Mouse (Mus musculus) forebrain, embryonic 11.5 days (tissue): ENCODE results near the gene Gm13276. TPM values are rescaled to one million over a fixed set of nuclear protein-coding genes. Genes with fewer than 3 reads are reported as not detected.
"Not testable (repeated sequence)": the region's sequence is repeated elsewhere in the genome, so short reads cannot be mapped to it uniquely, and the experiment has no call there.

ENCODE experiments used
- ATAC-seq: fragments of 200-750 bp; cut with Nextera tagmentation; replicated peaks from 2 replicates; pipeline ENCODE4 v1.8.0; 2017; ENCODE audit warnings: moderate TSS enrichment; ENCODE audit not compliant: low FRiP score
- DNase-seq: peaks from one replicate; pipeline ENCODE4 v3.0.0-alpha.2; 2017; ENCODE audit warnings: low spot score
- H3K27ac ChIP-seq: fragments of 300-500 bp; sonication (generic); 2 replicates; pipeline ENCODE4 v1.5.1; 2014; ENCODE audit warnings: low read depth, low read length
- H3K27me3 ChIP-seq: fragments of 300-500 bp; sonication (generic); 2 replicates; pipeline ENCODE4 v1.6.1; 2014; ENCODE audit warnings: mild to moderate bottlenecking, low read length, mixed read lengths; ENCODE audit not compliant: control insufficient read depth, insufficient read depth
- H3K36me3 ChIP-seq: fragments of 300-500 bp; sonication (generic); 2 replicates; pipeline ENCODE4 v1.6.1; 2014; ENCODE audit warnings: mild to moderate bottlenecking, low read length, moderate library complexity, mixed read lengths; ENCODE audit not compliant: control insufficient read depth, insufficient read depth
- H3K4me1 ChIP-seq: fragments of 300-500 bp; sonication (generic); replicated peaks from 2 replicates; pipeline ENCODE4 v1.6.1; 2014; ENCODE audit warnings: low read length, mixed read lengths; ENCODE audit not compliant: control insufficient read depth, insufficient read depth
- H3K4me2 ChIP-seq: fragments of 300-500 bp; sonication (generic); 2 replicates; pipeline ENCODE4 v1.6.1; 2014; ENCODE audit warnings: low read depth, mild to moderate bottlenecking, low read length, moderate library complexity, mixed read lengths; ENCODE audit not compliant: severe bottlenecking
- H3K4me3 ChIP-seq: fragments of 300-500 bp; sonication (generic); 2 replicates; pipeline ENCODE4 v1.5.1; 2014; ENCODE audit warnings: low read depth, low read length
- H3K9ac ChIP-seq: fragments of 300-500 bp; sonication (generic); 2 replicates; pipeline ENCODE4 v1.6.1; 2014; ENCODE audit warnings: low read length
- H3K9me3 ChIP-seq: fragments of 300-500 bp; sonication (generic); 2 replicates; pipeline ENCODE4 v1.6.1; 2016; ENCODE audit warnings: low read length, mixed read lengths; ENCODE audit not compliant: control insufficient read depth
- WGBS: fragments of 180-500 bp; shearing (Covaris S2); extraction: QIAGEN DNeasy Blood & Tissue Kit; methylation state at CpG from one replicate; pipeline ENCODE4 v1.1.7; 2014; 5-methylcytosine and 5-hydroxymethylcytosine counted together
- polyA plus RNA-seq: library from polyadenylated mRNA; unstranded; fragments of >200 nt; fragmentation: Nextera tagmentation; extraction: Ambion mirVana; gene quantifications from 2 replicates; pipeline ENCODE4 v1.2.1, GENCODE M21; 2014

The Gm13276 gene
- polyA plus RNA-seq, 1 experiment from 2014 or later, result not detected

- not testable (repeated sequence) for H3K36me3 ChIP-seq, H3K4me1 ChIP-seq, H3K27me3 ChIP-seq, ATAC-seq, H3K9me3 ChIP-seq
- 12% methylated on average over 28 of the region's 31 CpGs for WGBS
- DNase-seq, result peak; percentile 56
- peak overlapping the region; percentile 65 for H3K4me2 ChIP-seq
- peak overlapping the region; percentile 35 for H3K4me3 ChIP-seq
- H3K9ac ChIP-seq, result peak overlapping the region; percentile 60
- peak overlapping the region; percentile 41; the same call in 1 of the 2 replicates for H3K27ac ChIP-seq
Measured at GRCm38 (mm10) chr4:88756581-88757513, 28.7 kb upstream of the Gm13276 start.

GRCm38 (mm10) chr4:88757628-88758031 lies 27.9 kb upstream of the Gm13276 start:
- 0% methylated on average over 16 of the region's 21 CpGs for WGBS
- H3K4me1 ChIP-seq, H3K9me3 ChIP-seq, H3K27me3 ChIP-seq, H3K36me3 ChIP-seq: not testable (repeated sequence)
- ATAC-seq (peak; percentile 100), DNase-seq (peak; percentile 86)
- peak overlapping the region; percentile 60 for H3K9ac ChIP-seq
- H3K27ac ChIP-seq, result peak overlapping the region; percentile 41; the same call in 1 of the 2 replicates
- H3K4me2 ChIP-seq, result peak overlapping the region; percentile 65
- peak overlapping the region; percentile 35 for H3K4me3 ChIP-seq

GRCm38 (mm10) chr4:88758751-88759150 lies 26.8 kb upstream of the Gm13276 start:
- not testable (repeated sequence) for H3K4me3 ChIP-seq, H3K9me3 ChIP-seq, H3K27ac ChIP-seq, H3K9ac ChIP-seq, H3K4me2 ChIP-seq, H3K27me3 ChIP-seq, DNase-seq, ATAC-seq, H3K36me3 ChIP-seq, H3K4me1 ChIP-seq
- 85% methylated on average over 8 of the region's 9 CpGs for WGBS

- H3K4me2 ChIP-seq, result peak within 1 kb of the TSS; percentile 46; the same call in 1 of the 2 replicates
- not testable (repeated sequence) for H3K9ac ChIP-seq, DNase-seq, ATAC-seq, H3K27me3 ChIP-seq, H3K9me3 ChIP-seq, H3K36me3 ChIP-seq, H3K4me1 ChIP-seq, H3K27ac ChIP-seq
- peak within 1 kb of the TSS; percentile 14; the same call in 1 of the 2 replicates for H3K4me3 ChIP-seq
- WGBS, result 24% methylated on average over 6 of the region's 14 CpGs
Measured at GRCm38 (mm10) chr4:88759610-88760268, 25.8 kb upstream of the Gm13276 start, which contains the start of gene Gm13283. Gene Gm13283 (plus strand): TSS chr4:88760119.

GRCm38 (mm10) chr4:88760431-88760830 lies 25.1 kb upstream of the Gm13276 start:
- H3K9ac ChIP-seq, H3K4me1 ChIP-seq, H3K27ac ChIP-seq, H3K27me3 ChIP-seq, H3K9me3 ChIP-seq, ATAC-seq, H3K36me3 ChIP-seq: not testable (repeated sequence)
- H3K4me3 ChIP-seq, result peak overlapping the region; percentile 14; the same call in 1 of the 2 replicates
- DNase-seq, result peak; percentile 81
- 2% methylated on average over 17 of the region's 28 CpGs for WGBS
- H3K4me2 ChIP-seq, result peak overlapping the region; percentile 46; the same call in 1 of the 2 replicates

GRCm38 (mm10) chr4:88761776-88762175 lies 23.7 kb upstream of the Gm13276 start:
- H3K9me3 ChIP-seq, H3K4me2 ChIP-seq, DNase-seq, H3K4me3 ChIP-seq, H3K9ac ChIP-seq, H3K27ac ChIP-seq, H3K4me1 ChIP-seq, H3K27me3 ChIP-seq, ATAC-seq, H3K36me3 ChIP-seq: not testable (repeated sequence)
- WGBS, result 84% methylated on average over 6 of the region's 8 CpGs

GRCm38 (mm10) chr4:88762341-88762740 lies 23.2 kb upstream of the Gm13276 start:
- not testable (repeated sequence) for H3K4me2 ChIP-seq, H3K4me1 ChIP-seq, ATAC-seq, DNase-seq, H3K9me3 ChIP-seq, H3K9ac ChIP-seq, H3K36me3 ChIP-seq, H3K27ac ChIP-seq, H3K4me3 ChIP-seq, H3K27me3 ChIP-seq
- 53% methylated on average over 8 of the region's 9 CpGs for WGBS

GRCm38 (mm10) chr4:88763384-88764018 lies 22.0 kb upstream of the Gm13276 start:
- H3K4me2 ChIP-seq, result peak overlapping the region; percentile 47
- peak; percentile 77 for DNase-seq
- H3K27me3 ChIP-seq, H3K4me1 ChIP-seq, H3K27ac ChIP-seq, H3K9me3 ChIP-seq, H3K9ac ChIP-seq, ATAC-seq, H3K36me3 ChIP-seq: not testable (repeated sequence)
- 3% methylated on average over 19 of the region's 42 CpGs for WGBS
- H3K4me3 ChIP-seq, result peak overlapping the region; percentile 26
